Mouse (Mus musculus) liver, postnatal 0 days (tissue): ENCODE results near the gene Reep1. TPM values are rescaled to one million over a fixed set of nuclear protein-coding genes. Genes with fewer than 3 reads are reported as not detected.

Experiments used
- polyA plus RNA-seq: library from polyadenylated mRNA; unstranded; fragments of >200 nt; fragmentation: Nextera tagmentation; extraction: Ambion mirVana; gene quantifications from 2 replicates; pipeline ENCODE4 v1.2.1, GENCODE M21; 2015

Gene Reep1
- polyA plus RNA-seq, 1 experiment from 2014 or later, result 2.3 TPM

Other genes starting within 250 kb of the Reep1 start
- gene Rnf103, start 213.7 kb upstream of the Reep1 start, polyA plus RNA-seq, result 24.0 and 28.0 TPM in 2 replicates
- gene Chmp3, start 163.8 kb upstream of the Reep1 start, polyA plus RNA-seq, result 32.8 and 34.9 TPM in 2 replicates
- 6.6 and 8.8 TPM in 2 replicates for gene Kdm3a, start 74.6 kb upstream of the Reep1 start, polyA plus RNA-seq
- gene Mrpl35, start 119.4 kb downstream of the Reep1 start, polyA plus RNA-seq, result 57.3 and 59.4 TPM in 2 replicates
- gene Immt, start 123.8 kb downstream of the Reep1 start, polyA plus RNA-seq, result 82.5 and 88.1 TPM in 2 replicates
- gene Ptcd3, start 201.2 kb downstream of the Reep1 start, polyA plus RNA-seq, result 30.4 and 32.0 TPM in 2 replicates
- 8.0 and 10.0 TPM in 2 replicates for gene Polr1a, start 201.5 kb downstream of the Reep1 start, polyA plus RNA-seq